Mouse (Mus musculus) 3T3-L1 (cell line): ENCODE results near the gene Wdr1.
"Not testable (repeated sequence)": the region's sequence is repeated elsewhere in the genome, so short reads cannot be mapped to it uniquely, and the experiment has no call there.

Source experiments
- DNase-seq: peaks from one replicate; pipeline ENCODE4 v3.0.0-alpha.2; 2015; ENCODE audit warnings: low read depth, low spot score

Wdr1 gene

GRCm38 (mm10) chr5:38563121-38563520 lies at the start of gene Wdr1:
Gene Wdr1 (minus strand): TSS chr5:38563221.
- no peak for DNase-seq

DNA sequence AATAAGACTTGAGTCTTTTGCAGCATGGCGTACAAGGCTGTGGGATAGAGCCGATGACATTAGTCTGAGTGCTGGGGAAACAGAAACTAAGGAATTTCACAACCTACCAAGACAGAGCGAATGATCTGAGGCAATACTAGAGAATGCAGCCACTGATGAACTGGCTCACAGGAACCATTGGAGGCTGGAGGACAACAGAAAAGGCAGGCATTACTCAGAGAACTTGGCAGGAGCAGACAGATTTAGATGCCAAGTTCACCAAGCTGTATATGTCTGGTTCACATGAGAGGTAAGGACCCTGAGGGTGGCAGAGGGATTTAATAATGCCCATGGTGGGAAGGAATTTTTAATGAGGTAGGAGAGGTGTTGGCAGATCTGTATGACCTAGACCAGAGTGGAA lies 48.1 kb upstream of the Wdr1 start:
- peak; percentile 98 for DNase-seq

DNA sequence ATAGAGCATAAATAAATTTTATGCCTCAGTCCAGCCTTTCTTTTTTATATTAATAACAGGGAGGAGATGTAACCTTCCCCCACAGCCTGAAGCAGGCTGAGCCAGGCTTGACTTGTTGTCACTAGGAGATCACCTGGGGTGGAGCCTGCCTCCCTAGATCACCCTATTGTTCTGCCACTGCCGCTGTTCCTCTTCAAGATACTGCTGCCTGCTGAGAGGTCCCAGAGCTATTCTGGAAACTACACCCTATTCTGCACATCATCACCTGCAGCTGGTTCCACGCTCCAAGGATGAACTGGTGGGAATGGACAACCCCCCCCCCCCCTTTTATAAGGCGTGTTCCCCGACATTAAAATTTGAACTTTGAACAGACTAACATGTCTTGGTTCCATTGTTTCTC lies 45.2 kb upstream of the Wdr1 start:
- DNase-seq, result not testable (repeated sequence)

- peak; percentile 66 for DNase-seq
Measured at GRCm38 (mm10) chr5:38598647-38599304, 35.8 kb upstream of the Wdr1 start.

DNA sequence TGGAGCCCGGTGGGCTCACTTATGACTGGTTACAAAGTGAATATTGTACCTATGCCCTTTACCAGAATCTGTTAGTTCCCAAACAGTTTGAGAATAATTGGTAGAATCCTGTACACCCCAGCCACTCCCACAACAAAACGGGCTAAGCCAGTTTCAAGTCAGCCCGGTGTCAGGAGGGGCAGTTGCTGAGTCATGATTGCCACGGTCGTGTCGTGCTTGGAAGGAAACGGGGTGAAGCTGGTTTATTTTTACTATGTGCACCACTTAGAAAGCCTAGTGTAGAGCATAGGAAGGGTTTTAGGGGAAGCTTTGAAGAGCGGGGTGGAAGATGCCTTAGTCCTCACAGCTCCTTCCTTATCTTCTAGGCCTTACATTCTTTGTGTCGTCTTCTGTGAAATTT lies 25.9 kb upstream of the Wdr1 start:
- peak; percentile 44 for DNase-seq

GRCm38 (mm10) chr5:38585450-38585849 lies 22.4 kb upstream of the Wdr1 start:
- peak; percentile 19 for DNase-seq

GRCm38 (mm10) chr5:38583026-38583425 lies 20.0 kb upstream of the Wdr1 start:
- no peak for DNase-seq

- DNase-seq, result peak; percentile 78
Measured at GRCm38 (mm10) chr5:38580703-38581102, 17.7 kb upstream of the Wdr1 start.

DNA sequence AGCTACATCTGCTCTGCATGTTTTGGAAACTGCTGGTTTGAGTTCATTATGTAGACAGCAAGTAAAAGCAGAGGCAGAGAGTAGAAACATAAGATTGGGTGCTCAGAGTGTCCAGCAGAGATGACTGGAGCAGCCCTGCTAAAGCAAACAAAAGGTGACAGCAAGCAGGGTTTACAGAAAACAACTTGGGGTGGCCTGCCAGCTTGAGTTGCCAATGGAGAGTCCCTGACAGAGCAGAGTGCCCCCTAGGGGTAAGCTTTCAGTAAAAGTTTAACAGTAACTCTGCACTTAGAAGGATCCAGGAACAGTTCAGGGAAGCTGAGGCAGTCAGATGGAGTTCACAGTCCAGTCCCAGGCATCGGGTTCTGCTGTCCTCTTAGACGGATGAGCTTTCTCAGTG lies 7.9 kb upstream of the Wdr1 start:
- peak; percentile 35 for DNase-seq

- no peak for DNase-seq
Measured at GRCm38 (mm10) chr5:38568652-38569051, 5.6 kb upstream of the Wdr1 start.

DNA sequence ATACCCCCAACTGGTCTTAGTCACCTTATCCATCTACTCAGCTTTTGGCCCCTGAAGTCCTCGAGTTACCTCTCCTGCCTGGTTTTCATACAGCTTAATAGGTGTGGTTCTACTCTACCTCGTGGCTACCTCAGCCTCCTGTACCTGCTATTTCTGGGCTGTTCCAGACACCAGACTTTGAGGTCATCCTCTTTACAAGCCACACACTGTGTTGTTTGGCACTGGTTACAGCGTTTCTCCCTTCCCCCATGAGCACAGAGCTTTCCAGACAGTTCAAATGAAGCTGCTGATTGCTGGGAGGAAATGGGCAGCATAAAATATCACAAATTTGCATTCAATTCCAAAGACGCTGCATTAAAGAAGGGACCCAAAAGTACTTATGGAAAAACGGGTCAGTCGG lies 1.8 kb upstream of the Wdr1 start:
- DNase-seq, result no peak

DNA sequence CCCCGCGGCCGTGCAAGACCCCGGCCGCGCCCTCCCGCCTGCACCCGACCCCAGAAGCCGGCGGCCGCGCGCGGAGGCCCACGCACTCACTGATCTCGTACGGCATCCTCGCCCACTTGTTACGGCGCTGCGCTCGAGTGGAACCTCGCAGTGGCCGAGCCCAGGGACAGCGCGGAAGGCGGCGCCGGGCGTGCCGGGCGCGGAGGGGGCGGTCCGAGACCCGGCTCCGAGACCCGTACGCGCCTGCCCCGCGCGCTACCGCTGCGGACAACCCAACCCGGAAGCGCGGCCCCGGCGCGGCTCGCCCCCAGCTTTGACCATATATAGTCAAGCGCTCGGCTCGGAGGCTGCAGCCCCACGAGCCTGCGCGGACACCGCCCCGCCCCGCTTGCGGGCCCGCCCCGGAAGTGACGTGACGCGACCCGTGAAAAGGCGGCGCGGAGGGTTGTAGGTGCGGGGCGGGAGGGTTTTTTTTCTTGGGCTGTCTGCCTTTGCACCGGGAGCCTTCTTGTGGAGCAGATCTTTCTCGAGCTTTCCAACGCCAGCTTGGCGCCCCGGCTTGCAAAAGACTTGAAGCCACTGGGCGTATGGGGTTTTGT lies 1.5 kb downstream of the Wdr1 start:
- peak; percentile 96 for DNase-seq

GRCm38 (mm10) chr5:38560586-38561425 lies 2.2 kb downstream of the Wdr1 start:
- peak; percentile 72 for DNase-seq

DNA sequence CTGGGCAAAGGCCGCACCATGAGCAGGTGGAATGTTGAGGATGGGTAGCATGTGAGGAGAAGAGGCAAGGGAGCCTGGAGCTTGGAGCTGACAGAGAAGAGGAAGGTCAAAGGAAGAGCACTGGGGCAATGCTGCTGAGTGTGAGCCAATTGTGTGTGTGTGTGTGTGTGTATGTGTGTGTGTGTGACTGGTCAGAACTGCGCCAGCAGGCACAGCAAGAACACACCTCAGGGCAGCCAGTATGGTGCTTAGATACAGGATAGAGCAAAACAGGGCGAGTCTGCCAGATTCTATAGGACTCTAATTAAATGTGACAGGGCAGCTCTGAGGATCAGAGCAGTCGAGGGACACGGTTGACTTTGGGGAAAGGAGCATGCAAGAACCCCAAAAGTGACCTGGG lies 4.2 kb downstream of the Wdr1 start:
- DNase-seq, result no peak

DNA sequence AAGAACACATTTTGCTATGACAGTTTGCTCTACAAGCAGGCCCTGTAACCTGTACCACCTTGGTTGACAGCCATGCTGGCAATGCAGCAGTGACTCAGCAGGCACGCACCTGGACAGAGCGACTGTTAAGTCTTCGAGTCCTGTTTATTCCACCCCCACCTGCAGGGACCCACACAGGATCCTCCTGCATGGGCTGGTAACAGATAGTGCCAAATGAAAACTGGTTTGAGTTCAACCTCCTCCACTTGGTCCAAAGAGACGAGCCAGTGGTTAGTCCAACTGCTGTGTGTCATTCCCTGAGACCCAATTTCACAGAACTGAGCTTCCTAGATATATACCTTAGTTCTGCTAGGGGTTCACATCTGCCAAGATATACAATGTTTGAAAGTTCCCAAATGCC lies 5.2 kb downstream of the Wdr1 start:
- DNase-seq, result no peak

DNA sequence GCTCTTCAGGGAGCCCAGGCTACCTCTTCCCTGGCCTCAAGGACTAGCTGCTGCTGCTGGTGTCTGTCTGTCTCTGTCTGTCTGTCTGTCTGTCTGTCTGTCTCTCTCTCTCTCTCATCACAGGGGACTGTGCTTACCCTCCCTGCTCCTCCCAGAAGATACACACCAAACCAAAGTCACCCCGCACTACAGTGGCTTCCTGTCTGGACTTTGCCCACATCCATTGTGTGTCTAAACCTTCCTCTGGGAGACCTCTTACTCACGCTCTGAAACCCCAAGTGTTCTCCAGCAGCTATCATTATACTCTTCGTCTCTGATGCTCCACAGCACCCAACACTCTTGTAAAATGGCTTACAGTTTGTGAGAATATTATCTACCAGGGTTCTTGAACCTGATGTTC lies 6.6 kb downstream of the Wdr1 start:
- no peak for DNase-seq

DNA sequence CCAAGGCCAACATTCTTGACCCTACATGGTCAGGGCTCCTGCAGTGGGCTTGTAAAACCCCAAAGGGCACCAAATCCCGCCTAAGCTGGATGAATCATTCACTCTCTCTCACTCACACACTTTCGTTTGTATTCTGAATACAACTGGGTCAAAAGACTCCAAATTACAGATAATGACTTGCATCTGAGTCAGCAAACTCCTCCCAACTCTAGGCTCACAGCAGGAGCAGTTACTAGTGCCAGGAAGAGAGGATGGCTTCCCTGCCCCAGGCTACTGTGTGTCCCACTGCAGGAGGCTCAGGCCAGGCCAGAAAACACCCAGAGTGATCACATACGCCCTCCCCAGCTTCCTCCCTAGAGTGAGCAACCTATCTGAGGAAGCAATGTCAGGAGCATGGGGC lies 9.1 kb downstream of the Wdr1 start:
- peak; percentile 99 for DNase-seq

DNA sequence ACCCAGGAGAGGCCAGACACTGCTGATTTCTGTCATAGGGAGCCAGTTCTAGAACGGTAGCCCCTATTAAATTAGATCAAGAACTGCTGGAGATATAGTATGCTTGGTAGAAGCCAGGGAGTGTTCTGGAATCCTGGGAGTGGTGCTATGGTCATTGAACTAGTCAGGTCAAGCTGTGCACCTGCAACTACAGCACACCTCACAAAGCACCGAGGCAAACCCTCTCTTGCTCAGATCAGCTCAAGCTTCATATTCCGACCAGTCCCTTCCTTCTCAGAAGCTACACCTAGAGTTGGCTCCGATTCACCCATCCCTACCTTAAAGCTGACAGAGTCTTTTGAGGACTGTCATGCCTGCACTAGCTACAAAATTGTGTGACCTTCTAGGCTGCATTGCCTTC lies 9.5 kb downstream of the Wdr1 start:
- DNase-seq, result no peak

- no peak for DNase-seq
Measured at GRCm38 (mm10) chr5:38552615-38553014, 10.4 kb downstream of the Wdr1 start.

GRCm38 (mm10) chr5:38550221-38550768 lies 12.7 kb downstream of the Wdr1 start:
- peak; percentile 59 for DNase-seq

DNA sequence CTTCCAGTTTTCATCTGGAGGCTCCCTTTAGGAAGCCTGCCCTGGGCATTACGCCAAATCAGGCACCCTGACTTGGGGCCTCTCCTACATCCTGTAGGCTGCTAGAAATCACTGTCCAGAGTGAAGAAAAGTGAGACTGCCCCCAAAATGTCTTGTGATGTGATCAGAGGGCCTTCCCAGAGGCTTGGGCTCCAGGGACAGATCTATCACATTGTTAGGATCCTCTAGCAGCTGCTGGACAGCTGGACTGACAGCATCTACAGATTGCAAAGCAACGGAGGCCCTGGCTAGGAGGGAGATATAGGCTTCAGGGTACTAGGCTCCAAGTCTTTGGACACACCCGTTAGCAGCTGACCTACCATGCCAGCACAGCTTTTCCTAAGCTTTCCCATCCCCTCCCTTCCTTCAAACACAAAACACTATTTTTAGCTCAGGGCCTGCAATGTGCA lies 13.5 kb downstream of the Wdr1 start:
- DNase-seq, result peak; percentile 86

- no peak for DNase-seq
Measured at GRCm38 (mm10) chr5:38547375-38547774, 15.6 kb downstream of the Wdr1 start.
